Mouse (Mus musculus): ENCODE data around the gene Ssbp1.

The Ssbp1 gene

GRCm38 (mm10) chr6:40465710-40466109 is 5.4 kb upstream of the Ssbp1 start:
- DNase-seq = no peak

GRCm38 (mm10) chr6:40471720-40472010 is 513 bp downstream of the Ssbp1 start:
- no peak for DNase-seq

- DNase-seq = no peak
These were observed 5.0 kb downstream of the Ssbp1 start for GRCm38 (mm10) chr6:40476132-40476531.

- DNase-seq = no peak
These were observed 8.6 kb downstream of the Ssbp1 start for GRCm38 (mm10) chr6:40479705-40480104.

GRCm38 (mm10) chr6:40482318-40482717 is 11.2 kb downstream of the Ssbp1 start:
- no peak for DNase-seq

GRCm38 (mm10) chr6:40490933-40491332 is 19.8 kb downstream of the Ssbp1 start, which contains the start of gene Tas2r137:
TSS of gene Tas2r137 (plus strand) at chr6:40491233.
- no peak for DNase-seq

GRCm38 (mm10) chr6:40493229-40493628 is 22.1 kb downstream of the Ssbp1 start, which contains the start of gene Tas2r108:
TSS of gene Tas2r108 (plus strand) at chr6:40493529.
- no peak for DNase-seq

GRCm38 (mm10) chr6:40519408-40519807 is 48.3 kb downstream of the Ssbp1 start, which contains the start of gene Prss37:
TSS of gene Prss37 (minus strand) at chr6:40519508.
- DNase-seq = no peak
